In the genomic region with DNA sequence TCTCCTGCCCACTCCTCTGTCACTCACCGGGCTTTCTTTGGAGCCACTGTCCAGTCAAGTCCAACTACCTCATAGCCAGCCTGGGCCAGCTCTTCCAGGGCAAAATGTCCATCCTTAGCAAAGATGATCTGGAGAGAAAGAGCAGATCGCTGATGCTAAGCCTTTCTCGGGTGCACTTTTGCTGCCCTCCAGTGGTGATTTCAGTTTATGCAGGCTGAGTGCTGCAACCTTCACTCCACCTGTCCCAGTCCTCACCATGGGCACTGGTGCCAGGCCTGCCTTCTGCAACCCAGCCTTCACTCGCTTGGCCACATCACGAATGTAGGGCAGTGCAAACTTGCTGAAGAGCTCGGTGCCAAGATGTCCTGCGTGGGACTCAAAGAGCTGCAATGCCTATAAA, we compare ENCODE assay signal across 8 mouse cellular contexts. TPM values are rescaled to one million over a fixed set of nuclear protein-coding genes. Genes with fewer than 3 reads are reported as not detected.
DNase-seq lines count a peak whose midpoint lies in the region; ATAC-seq and TF ChIP-seq lines count a peak whose summit lies in the region.

No protein-coding gene starts in this region.

- H3K4me2 ChIP-seq in CH12.LX (ENCODE audit: insufficient read depth, low read depth, poor library complexity, severe bottlenecking) = no peak overlapping the region
- no peak overlapping the region for H3K4me2 ChIP-seq in lung, embryonic 14.5 days

- TF ChIP-seq RAD21 in CH12.LX (IDR thresholded peaks at IDR 0.05; ENCODE audit: low read depth, low read length) = peak; percentile 82

- no peak for ATAC-seq in lung, embryonic 14.5 days (ENCODE audit: insufficient read depth)

- DNase-seq in CH12.LX (ENCODE audit: extremely low read depth) = peak; percentile 81
- peak; percentile 78 for DNase-seq in ZHBTc4 (ENCODE audit: low read depth, low spot score)
- DNase-seq in cerebellum, postnatal 36 days = peak; percentile 91 to 96
- DNase-seq in gastrocnemius, adult 8-10 months (ENCODE audit: low spot score in 2 of 2) = peak; percentile 76
- peak; percentile 68 for DNase-seq in large intestine, adult 2 months (ENCODE audit: low read depth, low spot score)
- peak; percentile 91 for DNase-seq in lung, embryonic 14.5 days
- DNase-seq in retina, postnatal 7 days (ENCODE audit: low read depth, low spot score) = peak; percentile 77
- DNase-seq in urinary bladder, postnatal 36 days (ENCODE audit: low spot score in 2 of 2) = peak; percentile 62 to 78

- H3K9me3 ChIP-seq in CH12.LX (replicated peaks; ENCODE audit: low read length) = no peaks in the 10 kb centered on the region
- H3K9me3 ChIP-seq in lung, embryonic 14.5 days (ENCODE audit: low read depth, low read length) = no peaks in the 10 kb centered on the region

- no peak overlapping the region for H3K4me3 ChIP-seq in CH12.LX (replicated peaks in 1 of 3; ENCODE audit: low read depth in 2 of 3, low read length in 2 of 3, poor library complexity in 1 of 3)
- H3K4me3 ChIP-seq in lung, embryonic 14.5 days (ENCODE audit: low read depth, low read length) = no peak overlapping the region

- peaks cover 12 to 42% of the 10 kb centered on the region in 2 experiments for H3K36me3 ChIP-seq in CH12.LX (replicated peaks in 1 of 2; ENCODE audit: control insufficient read depth in 1 of 2, insufficient read depth in 1 of 2, low read length in 1 of 2)
- H3K36me3 ChIP-seq in lung, embryonic 14.5 days (ENCODE audit: insufficient read depth) = peaks cover 23% of the 10 kb centered on the region

- H3K27ac ChIP-seq in CH12.LX (ENCODE audit: insufficient read depth, low read depth) = no peak overlapping the region
- H3K27ac ChIP-seq in lung, embryonic 14.5 days (ENCODE audit: low read depth) = no peak overlapping the region

- no peak for TF ChIP-seq EP300 in CH12.LX (IDR thresholded peaks at IDR 0.05; ENCODE audit: low read length)

- H3K79me2 ChIP-seq in CH12.LX (replicated peaks; ENCODE audit: control insufficient read depth, extremely low read depth, insufficient read depth, poor library complexity, severe bottlenecking) = no peaks in the 10 kb centered on the region

- TF ChIP-seq POLR2A in CH12.LX (IDR thresholded peaks at IDR 0.05; ENCODE audit: low read depth, low read length) = no peak

- no peak overlapping the region for H3K9ac ChIP-seq in CH12.LX (ENCODE audit: insufficient read depth, low read depth)
- H3K9ac ChIP-seq in lung, embryonic 14.5 days = no peak overlapping the region

- dilution Hi-C loops in CH12.LX (cut with MboI; ENCODE audit: extremely low pct_ligation_motif_present, extremely low pct_unique_long_range_greater_than_20kb, low sequenced_read_pairs) = no loop called here

- TF ChIP-seq CTCF in CH12.LX (conservative IDR thresholded peaks at IDR 0.05 in 1 of 2, IDR thresholded peaks at IDR 0.05 in 1 of 2; ENCODE audit: low read depth in 2 of 2, low read length in 2 of 2) = peak; percentile 79 to 89
- TF ChIP-seq CTCF in lung, embryonic 14.5 days (IDR thresholded peaks at IDR 0.05; ENCODE audit: low read depth) = peak; percentile 95

- H3K27me3 ChIP-seq in CH12.LX (replicated peaks) = no peaks in the 10 kb centered on the region
- no peaks in the 10 kb centered on the region for H3K27me3 ChIP-seq in lung, embryonic 14.5 days (ENCODE audit: insufficient read depth, low read length)

- peaks cover 5 to 30% of the 10 kb centered on the region in 2 experiments for H3K4me1 ChIP-seq in CH12.LX (ENCODE audit: control insufficient read depth in 1 of 2, insufficient read depth in 2 of 2)
- no peaks in the 10 kb centered on the region for H3K4me1 ChIP-seq in lung, embryonic 14.5 days (ENCODE audit: insufficient read depth)

- in situ Hi-C loops in CH12.LX (cut with MboI; ENCODE audit: low pct_ligation_motif_present, low pct_unique_long_range_greater_than_20kb, low sequenced_read_pairs) = loop anchor here (5.0 kb wide), 1 partner anchor 169 kb away; a partner anchor contains a TSS

- WGBS in large intestine, adult 2 months = 6% methylated on average over 7 of the region's 7 CpGs
- WGBS in lung, embryonic 14.5 days = 15% methylated on average over 7 of the region's 7 CpGs

TF ChIP-seq in CH12.LX, 34 proteins besides CTCF, POLR2A, EP300 and RAD21:
- no peak for TF ChIP-seq ELF1 (IDR thresholded peaks at IDR 0.05; ENCODE audit: low read depth, low read length)
- TF ChIP-seq IRF4 (IDR thresholded peaks at IDR 0.05; ENCODE audit: low read depth, low read length) = 0 out of 2 replicates have a peak, but pooled peaks have one; percentile 17
- TF ChIP-seq MAZ (IDR thresholded peaks at IDR 0.05; ENCODE audit: low read depth, low read length) = no peak
- TF ChIP-seq TBP (conservative IDR thresholded peaks at IDR 0.05; ENCODE audit: low read depth, low read length) = no peak
- TF ChIP-seq SIN3A (IDR thresholded peaks at IDR 0.05; ENCODE audit: low read length) = no peak
- TF ChIP-seq JUND (conservative IDR thresholded peaks at IDR 0.05; ENCODE audit: low read depth, low read length) = no peak
- no peak for TF ChIP-seq PAX5 (IDR thresholded peaks at IDR 0.05; ENCODE audit: low read length)
- no peak for TF ChIP-seq MXI1 (IDR thresholded peaks at IDR 0.05; ENCODE audit: low read depth, low read length)
- no peak for TF ChIP-seq KAT2A (IDR thresholded peaks at IDR 0.05; ENCODE audit: insufficient replicate concordance, low read length)
- TF ChIP-seq ETS1 (conservative IDR thresholded peaks at IDR 0.05; ENCODE audit: low read depth, low read length) = no peak
- TF ChIP-seq CHD2 (IDR thresholded peaks at IDR 0.05; ENCODE audit: low read length) = no peak
- no peak for TF ChIP-seq NELFE (IDR thresholded peaks at IDR 0.05; ENCODE audit: low read depth, low read length)
- no peak for TF ChIP-seq GABPA (IDR thresholded peaks at IDR 0.05; ENCODE audit: insufficient replicate concordance, low read depth, low read length)
- TF ChIP-seq SMC3 (IDR thresholded peaks at IDR 0.05; ENCODE audit: low read depth, low read length) = peak; percentile 77
- TF ChIP-seq USF2 (conservative IDR thresholded peaks at IDR 0.05; ENCODE audit: low read depth, low read length) = no peak
- TF ChIP-seq POLR2AphosphoS2 (IDR thresholded peaks at IDR 0.05; ENCODE audit: low read depth, low read length) = no peak
- TF ChIP-seq RCOR1 (conservative IDR thresholded peaks at IDR 0.05; ENCODE audit: low read depth, low read length) = no peak
- TF ChIP-seq ZC3H11A (IDR thresholded peaks at IDR 0.05; ENCODE audit: low read depth, low read length) = peak; percentile 19; the same call in 1 of the 2 replicates
- no peak for TF ChIP-seq MYC (IDR thresholded peaks at IDR 0.05; ENCODE audit: low read depth, low read length)
- no peak for TF ChIP-seq MAX (IDR thresholded peaks at IDR 0.05; ENCODE audit: low read length)

RNA-seq across cellular contexts. Expression of a gene that starts 2.8 kb away (rescaled TPM):
- total RNA-seq in CH12.LX (2012; rRNA removed) = 62.1 and 66.4 TPM in 2 replicates
- 81.0 and 82.1 TPM in 2 replicates for total RNA-seq in CH12.LX (2014; rRNA removed)
- polyA plus RNA-seq in CH12.LX (2012; ENCODE audit: insufficient read length, low read depth) = 53.1 and 57.7 TPM in 2 replicates
- total RNA-seq in gastrocnemius, adult 8-10 months (2022) = 10 to 100 TPM; 63.0 to 69.1 (median 65.4) TPM
- polyA plus RNA-seq in large intestine, adult 2 months (2012; rRNA removed) = 37.8 and 47.5 TPM in 2 replicates
- polyA plus RNA-seq in lung, embryonic 14.5 days (2014; fragmentation: Nextera tagmentation; extraction: Ambion mirVana) = 87.2 and 95.9 TPM in 2 replicates

RNA-seq across cellular contexts. Expression of a gene that starts 3.8 kb away (rescaled TPM):
- total RNA-seq in CH12.LX (2012; rRNA removed) = 8.1 and 8.6 TPM in 2 replicates
- 6.2 and 6.6 TPM in 2 replicates for total RNA-seq in CH12.LX (2014; rRNA removed)
- polyA plus RNA-seq in CH12.LX (2012; ENCODE audit: insufficient read length, low read depth) = 7.2 and 7.8 TPM in 2 replicates
- 10 to 100 TPM; 11.5 to 19.0 (median 14.5) TPM for total RNA-seq in gastrocnemius, adult 8-10 months (2022)
- polyA plus RNA-seq in large intestine, adult 2 months (2012; rRNA removed) = 71.2 and 117 TPM in 2 replicates
- polyA plus RNA-seq in lung, embryonic 14.5 days (2014; fragmentation: Nextera tagmentation; extraction: Ambion mirVana) = 7.9 and 9.1 TPM in 2 replicates

RNA-seq across cellular contexts. Expression of a gene that starts 27.8 kb away (rescaled TPM):
- total RNA-seq in CH12.LX (2012; rRNA removed) (49.9 and 62.2 TPM in 2 replicates), CH12.LX (2014; rRNA removed) (88.7 and 96.2 TPM in 2 replicates)
- polyA plus RNA-seq in CH12.LX (2012; ENCODE audit: insufficient read length, low read depth) = 83.3 and 84.9 TPM in 2 replicates
- 10 to 100 TPM; 18.3 to 24.1 (median 22.3) TPM for total RNA-seq in gastrocnemius, adult 8-10 months (2022)
- 5.2 and 7.1 TPM in 2 replicates for polyA plus RNA-seq in large intestine, adult 2 months (2012; rRNA removed)
- 43.5 and 45.2 TPM in 2 replicates for polyA plus RNA-seq in lung, embryonic 14.5 days (2014; fragmentation: Nextera tagmentation; extraction: Ambion mirVana)
